In the genomic region with DNA sequence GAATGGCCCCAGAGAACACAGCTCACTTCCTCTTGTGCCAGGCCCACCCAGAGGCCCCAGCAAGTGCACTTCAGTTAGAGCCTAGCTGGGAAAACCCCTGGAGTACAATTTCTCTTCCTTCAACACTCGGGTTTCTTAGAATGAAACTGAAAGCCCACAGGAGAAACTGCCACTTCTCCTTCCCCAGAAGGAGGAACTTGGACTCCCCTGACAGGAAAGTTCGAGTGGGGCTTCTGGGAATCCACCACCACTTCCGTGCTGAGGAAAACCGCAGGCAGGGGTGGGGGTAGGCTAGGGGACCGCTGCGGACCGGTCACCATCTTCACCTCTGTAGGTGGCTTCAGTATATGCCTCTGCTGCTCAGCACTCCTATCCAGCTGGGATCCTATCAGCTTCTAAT, we compare ENCODE assay signal across 9 mouse cellular contexts. TPM values are rescaled to one million over a fixed set of nuclear protein-coding genes. Genes with fewer than 3 reads are reported as not detected.
DNase-seq lines count a peak whose midpoint lies in the region; TF ChIP-seq lines count a peak whose summit lies in the region.
"Had no signal": no experiment of that assay in that cellular context is flagged by ENCODE, and none has a peak within 500 bp of the region (broad histone marks: within the 10 kb centered on the region; RNA-seq: fewer than 3 reads in every experiment).

No protein-coding gene starts in this region.

- H3K4me3 ChIP-seq in lung, adult 2 months (replicated peaks; ENCODE audit: extremely low read depth, low read depth, low read length) = peak overlapping the region; percentile 8
- H3K4me3 ChIP-seq: stomach, embryonic 15.5 days had no signal

- peak; percentile 70 for DNase-seq in T-cell, adult 2 months (ENCODE audit: low spot score)
- peak; percentile 57 to 76 for DNase-seq in heart, adult 9 months (ENCODE audit: low spot score in 2 of 2)
- peak; percentile 58 for DNase-seq in lung, adult 2 months
- DNase-seq in spleen, postnatal 36 days (ENCODE audit: low spot score in 2 of 2) = peak; percentile 87 to 89
- no peak for DNase-seq in cerebellum, adult 11-12 months
- no peak for DNase-seq in layer of hippocampus, adult 9-10 months (ENCODE audit: low spot score)
- DNase-seq in cerebellum, adult 11 months = no peak
- DNase-seq: cerebellum, adult 9-10 months had no signal

- no peak for TF ChIP-seq POLR2A in lung, adult 2 months (IDR thresholded peaks at IDR 0.05; ENCODE audit: borderline replicate concordance, extremely low read depth, low read depth, low read length)

- peaks cover 18% of the 10 kb centered on the region for H3K4me1 ChIP-seq in lung, adult 2 months (ENCODE audit: control insufficient read depth, insufficient read depth, low read length)

- 15% methylated on average over 7 of the region's 7 CpGs for WGBS in lung, adult 2 months

- no peak for TF ChIP-seq CTCF in lung, adult 2 months (IDR thresholded peaks at IDR 0.05; ENCODE audit: insufficient read depth, low read length)

RNA-seq across cellular contexts. Expression of a gene that starts 34.7 kb away (rescaled TPM):
- polyA plus RNA-seq in lung, adult 2 months (2012; rRNA removed) = 44.3 and 53.7 TPM in 2 replicates

RNA-seq across cellular contexts. Expression of a gene that starts 47.6 kb away (rescaled TPM):
- 413 and 456 TPM in 2 replicates for polyA plus RNA-seq in lung, adult 2 months (2012; rRNA removed)

Comparison
In these comparisons a context has a peak if more than half of its experiments do, and no peak if none do; other contexts are left out.
1. DNase-seq: peak in T-cell, adult 2 months (single experiment), heart, adult 9 months (2 of 2), lung, adult 2 months (single experiment) and spleen, postnatal 36 days (2 of 2); none in cerebellum, adult 11-12 months (single experiment), layer of hippocampus, adult 9-10 months (single experiment) and cerebellum, adult 11 months (single experiment).